Mouse (Mus musculus) adrenal gland, adult 18-20 months (tissue): Measurements from ENCODE around the gene Tas2r122. TPM values are rescaled to one million over a fixed set of nuclear protein-coding genes. Genes with fewer than 3 reads are reported as not detected.
"Not testable (repeated sequence)": the region's sequence is repeated elsewhere in the genome, so short reads cannot be mapped to it uniquely, and the experiment has no call there.

Experiments used
- DNase-seq, 2 experiments: peaks; one replicate each; pipeline ENCODE4 v3.0.0; 2021 to 2022; ENCODE audit warnings: low spot score in 2 of 2
- long read RNA-seq, 2 experiments: library from polyadenylated mRNA; stranded (forward); transcript quantifications; one replicate each; pipeline ENCODE4 v2.0.0; 2021
- total RNA-seq, 2 experiments: library from RNA; stranded (reverse); gene quantifications; 1 replicate in 1 of 2; 2 replicates in 1 of 2; pipeline ENCODE4 v1.2.3; 2021

Tas2r122 gene
- total RNA-seq, result not detected
- long read RNA-seq, experiment 1, result 0 reads
- long read RNA-seq, experiment 2, result 0 reads

DNA sequence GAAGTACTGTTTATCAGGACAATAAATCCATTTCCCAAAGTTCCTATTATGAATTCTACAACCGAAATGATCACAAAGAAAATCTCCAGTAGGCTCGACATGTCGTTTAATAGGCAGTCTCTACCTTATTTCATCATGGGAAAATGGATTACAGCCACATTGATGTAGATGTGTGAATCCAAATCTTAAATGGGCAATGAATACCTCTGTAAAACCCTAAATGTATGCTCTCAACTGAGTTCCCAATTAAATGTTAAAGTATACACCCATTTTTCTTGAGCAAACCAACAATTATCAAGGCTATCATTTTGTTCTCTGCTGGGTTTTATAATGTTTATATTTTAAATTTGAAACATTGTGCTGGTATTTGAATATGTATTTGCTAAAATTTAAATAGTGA is at the start of gene Tas2r122:
TSS of gene Tas2r122 (minus strand) at position 101 of the 400 bp plus-strand sequence.
- DNase-seq, result no peak

DNA sequence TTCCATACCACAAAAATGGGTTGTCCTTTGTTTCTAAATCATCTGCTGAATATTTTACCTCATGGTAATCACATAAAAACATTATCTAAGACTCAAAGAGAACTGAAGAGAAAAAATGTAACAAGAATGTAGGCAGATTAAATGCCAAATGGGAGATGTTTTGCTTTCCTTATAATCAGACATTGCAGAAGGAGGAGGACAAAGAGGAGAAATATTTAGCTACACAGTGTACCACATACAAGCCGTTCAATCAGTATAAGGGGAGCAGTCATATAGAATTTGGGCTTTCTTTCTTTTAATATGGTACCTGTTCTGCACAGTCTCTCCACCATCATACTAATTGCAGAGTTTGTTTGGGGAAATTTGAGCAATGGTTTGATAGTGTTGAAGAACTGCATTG is 42.7 kb upstream of the Tas2r122 start, which contains the start of gene Tas2r124:
TSS of gene Tas2r124 (plus strand) at position 301 of the 400 bp plus-strand sequence.
- DNase-seq, result no peak

DNA sequence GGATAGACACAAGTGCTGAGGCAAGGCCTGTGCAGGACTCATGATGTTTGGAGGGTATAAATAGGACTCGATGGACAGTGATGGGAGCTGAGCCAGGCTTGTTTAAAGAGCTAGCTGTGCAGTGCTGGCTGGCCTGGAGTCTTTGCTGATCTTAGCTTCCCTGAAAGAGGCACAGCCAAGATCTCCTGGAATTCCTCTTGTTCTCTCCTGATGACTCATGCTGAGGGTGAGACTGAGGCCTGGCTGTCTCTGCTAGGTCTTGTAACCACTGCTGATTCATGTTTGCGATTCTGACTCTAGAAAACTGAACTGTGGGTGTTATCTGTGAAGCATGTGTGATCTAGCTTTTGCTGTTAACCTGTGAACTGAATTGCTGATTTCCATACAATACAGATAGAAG is 38.5 kb upstream of the Tas2r122 start:
- peak in 1 of 2 experiments; percentile 1 for DNase-seq

DNA sequence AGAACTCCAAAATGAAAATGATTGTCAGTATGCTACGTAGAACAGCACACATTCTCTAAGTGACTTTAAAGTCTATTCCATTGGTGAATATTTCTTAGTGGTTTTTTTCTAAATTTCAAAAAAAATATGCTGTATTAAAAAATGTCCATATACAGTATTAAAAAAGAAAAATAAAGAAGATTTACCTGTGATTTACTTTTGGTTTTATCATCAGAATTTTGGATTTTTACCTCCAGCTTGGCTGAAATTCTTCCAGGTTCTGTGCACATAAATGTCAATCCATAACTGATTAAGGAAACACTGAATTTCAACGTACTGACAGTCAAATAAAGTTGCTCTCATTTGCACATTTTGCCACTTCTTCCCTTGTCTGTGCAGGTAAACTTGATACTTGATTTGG is 26.2 kb upstream of the Tas2r122 start, which contains the start of gene Tas2r115:
TSS of gene Tas2r115 (minus strand) at position 101 of the 400 bp plus-strand sequence.
- no peak for DNase-seq

DNA sequence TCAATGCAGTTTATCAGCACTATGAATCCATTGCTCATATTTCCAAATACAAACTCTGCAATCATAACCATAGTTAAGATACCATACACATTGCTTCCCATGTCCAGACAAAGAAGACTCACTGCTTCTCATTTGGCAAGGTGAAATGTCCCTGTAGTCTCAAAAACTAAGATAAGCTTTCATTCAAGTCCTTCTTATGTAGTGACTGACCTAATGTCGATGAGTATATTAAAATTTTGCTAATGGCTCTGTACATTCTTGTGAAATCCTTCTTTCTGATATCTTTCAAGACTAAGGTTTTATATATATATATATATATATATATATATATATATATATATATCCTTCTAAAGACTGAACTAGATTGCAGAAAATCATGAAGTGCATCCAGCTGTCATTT is 10.8 kb downstream of the Tas2r122 start, which contains the start of gene Tas2r121:
TSS of gene Tas2r121 (minus strand) at position 101 of the 400 bp plus-strand sequence.
- no peak for DNase-seq

DNA sequence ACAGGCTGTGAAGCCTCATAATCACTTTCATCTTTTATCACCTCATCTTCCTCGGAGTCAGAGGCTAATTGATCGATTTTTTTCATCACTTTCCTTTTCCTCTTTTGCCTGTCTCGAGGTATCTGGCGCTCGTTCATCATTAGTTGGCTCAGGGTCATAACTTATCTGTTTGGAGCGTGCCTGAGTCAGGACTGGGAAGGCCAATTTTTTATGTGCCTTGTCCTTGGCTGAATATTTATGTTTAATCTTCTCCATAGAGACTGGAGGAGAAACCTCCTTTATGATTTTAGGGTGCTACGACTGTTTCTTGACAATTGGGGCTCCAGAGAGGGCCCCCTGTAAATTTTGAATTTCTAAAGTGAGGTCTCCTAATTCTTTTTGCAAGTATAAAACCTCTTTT is 20.1 kb downstream of the Tas2r122 start:
- not testable (repeated sequence) for DNase-seq

Other genes with a start within 250 kb of the Tas2r122 start
- gene Prh1, start 142.1 kb downstream of the Tas2r122 start, total RNA-seq, result not detected
- gene Prp2, start 116.0 kb downstream of the Tas2r122 start, total RNA-seq, result not detected
- not detected for gene A630073D07Rik, start 60.4 kb downstream of the Tas2r122 start, total RNA-seq
- not detected for gene Tas2r120, start 55.0 kb downstream of the Tas2r122 start, total RNA-seq
- gene Tas2r121, start 10.9 kb downstream of the Tas2r122 start, total RNA-seq, result not detected
- gene Tas2r115, start 26.1 kb upstream of the Tas2r122 start, total RNA-seq, result not detected
- gene Tas2r124, start 42.8 kb upstream of the Tas2r122 start, total RNA-seq, result not detected
- gene Tas2r102, start 50.2 kb upstream of the Tas2r122 start, total RNA-seq, result not detected
- not detected for gene Tas2r136, start 66.2 kb upstream of the Tas2r122 start, total RNA-seq
- not detected for gene Tas2r117, start 90.9 kb upstream of the Tas2r122 start, total RNA-seq
- gene Tas2r123, start 135.2 kb upstream of the Tas2r122 start, total RNA-seq, result not detected
- gene Tas2r116, start 143.5 kb upstream of the Tas2r122 start, total RNA-seq, result not detected
- gene Tas2r110, start 156.1 kb upstream of the Tas2r122 start, total RNA-seq, result not detected
- not detected for gene Tas2r113, start 181.1 kb upstream of the Tas2r122 start, total RNA-seq
- not detected for gene Tas2r125, start 197.7 kb upstream of the Tas2r122 start, total RNA-seq
- not detected for gene Tas2r129, start 239.2 kb upstream of the Tas2r122 start, total RNA-seq
- not detected for gene Tas2r131, start 246.0 kb upstream of the Tas2r122 start, total RNA-seq